Mouse (Mus musculus): Measurements from ENCODE around the gene Sec14l3.
A peak's percentile ranks its signal among the peaks of the same experiment; 100 is the strongest.

The Sec14l3 gene

GRCm38 (mm10) chr11:4060866-4061575 lies 3.6 kb upstream of the Sec14l3 start:
- no peak for DNase-seq

GRCm38 (mm10) chr11:4062523-4062922 lies 2.1 kb upstream of the Sec14l3 start:
- DNase-seq, result no peak

GRCm38 (mm10) chr11:4062981-4063380 lies 1.7 kb upstream of the Sec14l3 start:
- DNase-seq, result no peak

- DNase-seq, result no peak
Observed at GRCm38 (mm10) chr11:4069664-4070063, 5.0 kb downstream of the Sec14l3 start.

- peak; percentile 44 for DNase-seq
Observed at GRCm38 (mm10) chr11:4076633-4077032, 12.0 kb downstream of the Sec14l3 start.

- DNase-seq, result no peak
Observed at GRCm38 (mm10) chr11:4078267-4078933, 13.8 kb downstream of the Sec14l3 start.

GRCm38 (mm10) chr11:4080219-4080618 lies 15.6 kb downstream of the Sec14l3 start:
- peak; percentile 40 for DNase-seq

GRCm38 (mm10) chr11:4083316-4084078 lies 18.9 kb downstream of the Sec14l3 start:
- peak; percentile 30 for DNase-seq

- no peak for DNase-seq
Observed at GRCm38 (mm10) chr11:4086246-4086645, 21.6 kb downstream of the Sec14l3 start.

GRCm38 (mm10) chr11:4087267-4087666 lies 22.6 kb downstream of the Sec14l3 start:
- no peak for DNase-seq

GRCm38 (mm10) chr11:4093459-4094377 lies 29.1 kb downstream of the Sec14l3 start:
- DNase-seq, result no peak

GRCm38 (mm10) chr11:4094378-4095170 lies 29.9 kb downstream of the Sec14l3 start:
- DNase-seq, result peak; percentile 69

- peak; percentile 75 for DNase-seq
Observed at GRCm38 (mm10) chr11:4095171-4096053, 30.8 kb downstream of the Sec14l3 start, which contains the start of gene Mtfp1. TSS of gene Mtfp1 (minus strand) at chr11:4095445.

- peak; percentile 94 for DNase-seq
Observed at GRCm38 (mm10) chr11:4096054-4096984, 31.7 kb downstream of the Sec14l3 start.

- peak; percentile 24 for DNase-seq
Observed at GRCm38 (mm10) chr11:4097091-4097621, 32.5 kb downstream of the Sec14l3 start.

GRCm38 (mm10) chr11:4098120-4098519 lies 33.5 kb downstream of the Sec14l3 start:
- peak; percentile 44 for DNase-seq

GRCm38 (mm10) chr11:4098816-4099215 lies 34.2 kb downstream of the Sec14l3 start:
- no peak for DNase-seq

- no peak for DNase-seq
Observed at GRCm38 (mm10) chr11:4099447-4099846, 34.8 kb downstream of the Sec14l3 start.

GRCm38 (mm10) chr11:4101851-4102250 lies 37.2 kb downstream of the Sec14l3 start:
- no peak for DNase-seq

Measured in thymus, postnatal 25 days (tissue).